Mouse (Mus musculus) neural tube, embryonic 11.5 days (tissue): ENCODE results near the gene Gm20388. TPM values are rescaled to one million over a fixed set of nuclear protein-coding genes. Genes with fewer than 3 reads are reported as not detected.

ENCODE experiments used
- ATAC-seq: fragments of 200-750 bp; cut with Nextera tagmentation; 2 replicates; pipeline ENCODE4 v1.8.0; 2017; ENCODE audit warnings: moderate number of reproducible peaks, mild to moderate bottlenecking, moderate TSS enrichment, moderate library complexity; ENCODE audit not compliant: insufficient read depth, low FRiP score, low TSS enrichment
- DNase-seq: peaks from one replicate; pipeline ENCODE4 v3.0.0-alpha.2; 2015; ENCODE audit warnings: low spot score
- H3K27ac ChIP-seq: fragments of 300-500 bp; sonication (generic); 2 replicates; pipeline ENCODE4 v1.5.1; 2014; ENCODE audit warnings: low read depth, mild to moderate bottlenecking, low read length
- H3K27me3 ChIP-seq: fragments of 300-500 bp; sonication (generic); 2 replicates; pipeline ENCODE4 v1.6.1; 2014; ENCODE audit warnings: mild to moderate bottlenecking, low read length, mixed read lengths; ENCODE audit not compliant: control insufficient read depth, insufficient read depth
- H3K36me3 ChIP-seq: fragments of 300-500 bp; sonication (generic); 2 replicates; pipeline ENCODE4 v1.6.1; 2014; ENCODE audit warnings: mild to moderate bottlenecking, low read length, moderate library complexity, mixed read lengths; ENCODE audit not compliant: control insufficient read depth, insufficient read depth
- H3K4me1 ChIP-seq: fragments of 300-500 bp; sonication (generic); 2 replicates; pipeline ENCODE4 v1.6.1; 2014; ENCODE audit warnings: low read length, mixed read lengths; ENCODE audit not compliant: control insufficient read depth, insufficient read depth
- H3K4me2 ChIP-seq: fragments of 300-500 bp; sonication (generic); 2 replicates; pipeline ENCODE4 v1.6.1; 2014; ENCODE audit warnings: low read depth, mild to moderate bottlenecking, moderate library complexity
- H3K4me3 ChIP-seq: fragments of 300-500 bp; sonication (generic); 2 replicates; pipeline ENCODE4 v1.5.1; 2014; ENCODE audit warnings: low read depth, low read length
- H3K9ac ChIP-seq: fragments of 300-500 bp; sonication (generic); 2 replicates; pipeline ENCODE4 v1.6.1; 2014; ENCODE audit warnings: mild to moderate bottlenecking, low read length
- H3K9me3 ChIP-seq: fragments of 300-500 bp; sonication (generic); 2 replicates; pipeline ENCODE4 v1.6.1; 2016; ENCODE audit warnings: low read length; ENCODE audit not compliant: control insufficient read depth
- WGBS: fragments of 180-500 bp; shearing (Covaris S2); extraction: QIAGEN DNeasy Blood & Tissue Kit; methylation state at CpG from one replicate; pipeline ENCODE4 v1.1.7; 2014; 5-methylcytosine and 5-hydroxymethylcytosine counted together
- polyA plus RNA-seq: library from polyadenylated mRNA; unstranded; fragments of >200 nt; fragmentation: Nextera tagmentation; extraction: Ambion mirVana; gene quantifications from 2 replicates; pipeline ENCODE4 v1.2.1, GENCODE M21; 2014

Gene Gm20388
- polyA plus RNA-seq, 1 experiment from 2014 or later, result not detected

GRCm38 (mm10) chr8:121392482-121392881 lies 1481.8 kb downstream of the Gm20388 start:
- H3K4me2 ChIP-seq, result no peak overlapping the region
- no peak for DNase-seq
- no peaks in the 10 kb centered on the region for H3K9me3 ChIP-seq
- peaks cover 20% of the 10 kb centered on the region for H3K4me1 ChIP-seq
- H3K9ac ChIP-seq, result no peak overlapping the region
- no peak overlapping the region for H3K27ac ChIP-seq
- 7% methylated on average over 10 of the region's 10 CpGs for WGBS
- H3K4me3 ChIP-seq, result no peak overlapping the region
- no peaks in the 10 kb centered on the region for H3K36me3 ChIP-seq
- peaks cover 24% of the 10 kb centered on the region; the same call in 1 of the 2 replicates for H3K27me3 ChIP-seq
- ATAC-seq, result no peak

- peak; percentile 71 for DNase-seq
- H3K9me3 ChIP-seq, result no peaks in the 10 kb centered on the region
- 14% methylated on average over 9 of the region's 9 CpGs for WGBS
- H3K4me1 ChIP-seq, result peaks cover 25% of the 10 kb centered on the region
- no peak overlapping the region for H3K9ac ChIP-seq
- H3K27me3 ChIP-seq, result peaks cover 26% of the 10 kb centered on the region; the same call in 1 of the 2 replicates
- peak; percentile 35; the same call in 1 of the 2 replicates for ATAC-seq
- no peak overlapping the region for H3K4me2 ChIP-seq
- no peaks in the 10 kb centered on the region for H3K36me3 ChIP-seq
- no peak overlapping the region for H3K27ac ChIP-seq
- H3K4me3 ChIP-seq, result no peak overlapping the region
Observed at GRCm38 (mm10) chr8:121393111-121393510, 1482.5 kb downstream of the Gm20388 start.

- Histone ChIP-seq H3K4me3 (no peak overlapping the region), H3K36me3 (no peaks in the 10 kb centered on the region), H3K9ac (no peak overlapping the region), H3K9me3 (no peaks in the 10 kb centered on the region), H3K27ac (no peak overlapping the region), H3K27me3 (peaks cover 26% of the 10 kb centered on the region; the same call in 1 of the 2 replicates), H3K4me2 (no peak overlapping the region), H3K4me1 (peaks cover 25% of the 10 kb centered on the region)
- no peak for ATAC-seq
- DNase-seq, result no peak
- WGBS, result 52% methylated on average over 5 of the region's 5 CpGs
Observed at GRCm38 (mm10) chr8:121394686-121395085, 1484.0 kb downstream of the Gm20388 start.

DNA sequence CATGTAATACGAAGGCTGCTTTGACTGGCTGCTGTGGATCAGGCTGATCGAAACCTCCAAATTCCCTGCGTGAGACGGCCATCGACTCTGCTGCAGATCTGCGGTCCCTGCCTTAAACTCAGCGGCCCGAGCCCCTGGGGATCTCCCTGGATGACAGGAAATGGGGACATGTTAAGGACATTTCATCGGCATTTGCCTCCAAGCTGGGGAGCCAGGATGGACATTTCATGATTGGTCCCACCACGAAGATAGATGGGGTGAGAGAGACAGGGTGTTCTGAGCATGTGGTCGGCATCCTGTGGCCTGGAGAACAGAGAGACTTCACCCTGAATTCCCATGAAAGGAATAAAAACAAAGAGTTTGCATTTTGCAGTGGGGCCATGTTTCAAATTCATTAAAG lies 1484.7 kb downstream of the Gm20388 start:
- Histone ChIP-seq H3K27ac (no peak overlapping the region), H3K27me3 (peaks cover 23% of the 10 kb centered on the region; the same call in 1 of the 2 replicates), H3K4me2 (no peak overlapping the region), H3K36me3 (no peaks in the 10 kb centered on the region), H3K4me1 (peaks cover 27% of the 10 kb centered on the region), H3K9me3 (no peaks in the 10 kb centered on the region), H3K9ac (no peak overlapping the region), H3K4me3 (no peak overlapping the region)
- DNase-seq (no peak), ATAC-seq (no peak)
- 43% methylated on average over 11 of the region's 11 CpGs for WGBS

DNA sequence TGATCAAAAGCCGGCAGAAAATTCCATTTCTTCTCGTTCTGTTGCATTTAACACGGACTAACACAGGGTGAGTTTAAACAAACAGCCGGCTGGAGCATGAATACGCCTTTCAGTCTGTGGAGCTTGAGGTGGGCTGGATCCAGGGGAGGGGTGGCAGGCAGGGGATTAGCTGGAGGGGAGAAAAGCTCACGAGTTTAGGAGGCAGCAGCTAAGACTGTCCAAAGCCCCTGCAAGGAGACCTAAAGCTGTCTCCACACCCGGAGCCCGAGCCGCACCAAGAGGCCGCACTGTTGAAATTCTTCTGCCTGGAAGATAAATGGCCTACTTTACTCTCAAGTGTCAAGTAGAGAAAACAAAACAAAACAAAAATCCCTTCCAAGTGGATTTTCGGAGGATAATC lies 1485.5 kb downstream of the Gm20388 start:
- no peak overlapping the region for H3K4me3 ChIP-seq
- no peak overlapping the region for H3K4me2 ChIP-seq
- no peaks in the 10 kb centered on the region for H3K9me3 ChIP-seq
- peaks cover 22% of the 10 kb centered on the region for H3K4me1 ChIP-seq
- peaks cover 19% of the 10 kb centered on the region; the same call in 1 of the 2 replicates for H3K27me3 ChIP-seq
- no peak overlapping the region for H3K9ac ChIP-seq
- 28% methylated on average over 11 of the region's 11 CpGs for whole genome bisulfite sequencing
- no peaks in the 10 kb centered on the region for H3K36me3 ChIP-seq
- no peak overlapping the region for H3K27ac ChIP-seq
- ATAC-seq (no peak), DNase-seq (peak; percentile 44)

DNA sequence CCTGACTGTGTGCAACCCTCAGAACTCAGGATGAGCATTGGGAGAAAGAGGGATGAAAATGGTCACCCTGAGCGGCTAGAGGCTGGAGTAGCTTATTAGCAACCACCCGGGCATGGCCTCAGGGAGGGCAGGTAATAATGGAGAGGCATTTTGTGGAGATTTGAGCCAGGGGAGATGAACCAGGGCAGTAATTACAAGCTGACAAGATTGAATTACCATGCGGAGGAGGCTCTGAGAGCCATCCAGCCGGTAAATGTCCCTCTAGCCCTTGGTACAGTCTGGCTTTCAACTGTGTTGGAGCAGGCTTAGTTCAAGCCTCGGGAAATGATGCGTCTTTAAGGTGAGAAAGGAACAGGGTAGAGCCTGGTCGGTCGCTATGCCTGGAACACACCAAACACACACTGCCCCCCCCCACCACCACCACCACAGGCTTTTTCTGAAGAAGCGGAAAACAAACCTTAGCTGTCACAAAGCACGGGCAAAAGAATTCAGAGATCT lies 1486.6 kb downstream of the Gm20388 start:
- Histone ChIP-seq H3K4me2 (no peak overlapping the region), H3K9me3 (no peaks in the 10 kb centered on the region), H3K4me1 (peaks cover 17% of the 10 kb centered on the region), H3K4me3 (no peak overlapping the region), H3K27me3 (peaks cover 16% of the 10 kb centered on the region; the same call in 1 of the 2 replicates), H3K27ac (no peak overlapping the region), H3K36me3 (no peaks in the 10 kb centered on the region), H3K9ac (no peak overlapping the region)
- DNase-seq (no peak), ATAC-seq (no peak)
- WGBS, result 26% methylated on average over 10 of the region's 10 CpGs

DNA sequence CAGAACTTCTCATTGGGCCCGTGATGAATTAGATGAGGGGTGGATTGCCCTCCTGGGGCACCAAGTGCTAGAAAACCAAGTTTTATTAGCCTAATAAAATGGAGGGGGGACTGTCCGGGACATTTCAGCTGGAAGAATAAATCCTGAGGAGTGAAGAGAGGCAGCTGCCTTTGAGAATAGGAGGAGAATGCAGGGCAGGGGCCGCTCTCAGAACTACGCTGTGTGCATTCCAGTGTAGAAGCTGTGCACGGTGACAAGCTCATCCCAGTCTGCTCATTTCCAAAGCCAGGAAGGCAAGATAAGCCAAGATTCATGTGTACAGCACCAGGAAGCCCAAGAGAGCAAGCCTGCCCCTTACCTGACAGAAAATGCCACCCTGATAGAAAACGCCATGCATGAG lies 1487.4 kb downstream of the Gm20388 start:
- 22% methylated on average over 6 of the region's 6 CpGs for WGBS
- peaks cover 10% of the 10 kb centered on the region for H3K4me1 ChIP-seq
- no peak overlapping the region; the same call in 1 of the 2 replicates for H3K9ac ChIP-seq
- H3K4me2 ChIP-seq, result no peak overlapping the region
- DNase-seq (no peak), ATAC-seq (no peak)
- H3K36me3 ChIP-seq, result no peaks in the 10 kb centered on the region
- peaks cover 11% of the 10 kb centered on the region; the same call in 1 of the 2 replicates for H3K27me3 ChIP-seq
- H3K9me3 ChIP-seq, result no peaks in the 10 kb centered on the region
- no peak overlapping the region for H3K4me3 ChIP-seq
- H3K27ac ChIP-seq, result no peak overlapping the region

- Histone ChIP-seq H3K27me3 (peaks cover 9% of the 10 kb centered on the region; the same call in 1 of the 2 replicates), H3K4me3 (no peak overlapping the region), H3K27ac (no peak overlapping the region), H3K9ac (no peak overlapping the region), H3K36me3 (no peaks in the 10 kb centered on the region), H3K4me2 (no peak overlapping the region), H3K4me1 (peaks cover 10% of the 10 kb centered on the region), H3K9me3 (no peaks in the 10 kb centered on the region)
- no peak for DNase-seq
- ATAC-seq, result no peak
- WGBS, result 83% methylated on average over 17 of the region's 20 CpGs
Observed at GRCm38 (mm10) chr8:121398724-121399123, 1488.1 kb downstream of the Gm20388 start.

- H3K4me2 ChIP-seq, result no peak overlapping the region
- H3K36me3 ChIP-seq, result no peaks in the 10 kb centered on the region
- H3K9me3 ChIP-seq, result no peaks in the 10 kb centered on the region
- no peak overlapping the region for H3K27ac ChIP-seq
- H3K4me1 ChIP-seq, result peaks cover 10% of the 10 kb centered on the region
- H3K4me3 ChIP-seq, result no peak overlapping the region
- DNase-seq, result no peak
- H3K9ac ChIP-seq, result no peak overlapping the region
- WGBS, result 40% methylated on average over 3 of the region's 3 CpGs
- no peak for ATAC-seq
- H3K27me3 ChIP-seq, result peaks cover 9% of the 10 kb centered on the region; the same call in 1 of the 2 replicates
Observed at GRCm38 (mm10) chr8:121399173-121399572, 1488.5 kb downstream of the Gm20388 start.
